8 mouse cellular contexts compared by ENCODE assay signal in the genomic region with DNA sequence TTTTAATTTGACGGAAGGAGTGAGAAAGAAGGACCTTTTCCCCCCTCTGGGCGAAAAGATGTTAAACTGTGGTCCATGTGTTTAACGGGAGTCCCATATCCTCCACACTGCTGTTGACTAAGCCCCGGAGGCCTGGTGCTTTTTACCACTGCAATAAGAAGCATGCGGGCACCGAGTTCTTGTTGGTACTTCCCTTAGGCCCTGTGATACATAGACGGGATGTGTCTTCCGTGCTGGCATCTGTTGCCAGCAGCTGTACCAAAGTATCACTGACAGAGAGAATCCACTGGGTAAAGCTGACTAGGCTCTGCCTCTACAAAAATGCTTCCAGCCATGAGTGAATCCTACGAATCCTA.
DNase-seq lines count a peak whose midpoint lies in the region; ATAC-seq and TF ChIP-seq lines count a peak whose summit lies in the region.

No protein-coding gene starts in this region.

- intact Hi-C loops in heart, postnatal 14 days (cut with DNase I) = no loop called here
- intact Hi-C loops in left cerebral cortex, adult 2 months (cut with DNase I) = no loop called here

- no peak for DNase-seq in heart, postnatal 14 days
- no peak for DNase-seq in neural tube, embryonic 11.5 days (ENCODE audit: low spot score)
- no peak for DNase-seq in neural tube, embryonic 10.5 days (ENCODE audit: extremely low spot score, low spot score)
- peak; percentile 54 for DNase-seq in limb, embryonic 10.5 days (ENCODE audit: low spot score)
- DNase-seq in left cerebral cortex, adult 2 months (ENCODE audit: extremely low spot score in 1 of 2, low spot score in 2 of 2) = no peak

- H3K4me3 ChIP-seq in heart, embryonic 12.5 days = no peak overlapping the region
- no peak overlapping the region for H3K4me3 ChIP-seq in neural tube, embryonic 11.5 days (ENCODE audit: low read depth, low read length)
- no peak overlapping the region for H3K4me3 ChIP-seq in limb, embryonic 10.5 days
- H3K4me3 ChIP-seq in stomach, embryonic 14.5 days (ENCODE audit: low read depth, low read length) = no peak overlapping the region
- no peak overlapping the region for H3K4me3 ChIP-seq in left cerebral cortex, adult 2 months

- no peak overlapping the region for H3K9ac ChIP-seq in heart, embryonic 12.5 days
- H3K9ac ChIP-seq in neural tube, embryonic 11.5 days (ENCODE audit: low read length) = no peak overlapping the region
- no peak overlapping the region for H3K9ac ChIP-seq in stomach, embryonic 14.5 days (replicated peaks; ENCODE audit: low read depth, low read length)

- H3K9me3 ChIP-seq in heart, embryonic 12.5 days (replicated peaks) = no peaks in the 10 kb centered on the region; the same call in none of the 2 replicates
- H3K9me3 ChIP-seq in neural tube, embryonic 11.5 days (ENCODE audit: control insufficient read depth, low read length) = no peaks in the 10 kb centered on the region
- H3K9me3 ChIP-seq in limb, embryonic 10.5 days (replicated peaks) = no peaks in the 10 kb centered on the region
- H3K9me3 ChIP-seq in stomach, embryonic 14.5 days (ENCODE audit: control insufficient read depth, low read depth, low read length) = no peaks in the 10 kb centered on the region

- WGBS in heart, embryonic 12.5 days = 69% methylated on average over 9 of the region's 9 CpGs
- WGBS in neural tube, embryonic 11.5 days = 20% methylated on average over 9 of the region's 9 CpGs
- WGBS in limb, embryonic 10.5 days = 44% methylated on average over 9 of the region's 9 CpGs
- 48% methylated on average over 9 of the region's 9 CpGs for WGBS in stomach, embryonic 14.5 days

- TF ChIP-seq CTCF in left cerebral cortex, adult 2 months (IDR thresholded peaks at IDR 0.05) = no peak

- ATAC-seq in heart, embryonic 12.5 days (ENCODE audit: insufficient number of reproducible peaks, low FRiP score) = no peak
- ATAC-seq in neural tube, embryonic 11.5 days (ENCODE audit: insufficient read depth, low FRiP score, low TSS enrichment) = peak; percentile 73
- ATAC-seq in stomach, embryonic 14.5 days (ENCODE audit: insufficient number of reproducible peaks, insufficient read depth, low FRiP score, low read depth) = no peak
- ATAC-seq in activated CD4-positive, CD25-positive, alpha-beta regulatory T cell, adult 4 months = no peak

- peak overlapping the region; percentile 13; the same call in 1 of the 2 replicates for H3K27ac ChIP-seq in heart, embryonic 12.5 days (ENCODE audit: poor library complexity, severe bottlenecking)
- peak overlapping the region; percentile 77 for H3K27ac ChIP-seq in neural tube, embryonic 11.5 days (ENCODE audit: low read depth, low read length)
- H3K27ac ChIP-seq in limb, embryonic 10.5 days = peak overlapping the region; percentile 91
- peak overlapping the region; percentile 86 for H3K27ac ChIP-seq in stomach, embryonic 14.5 days (ENCODE audit: low read length)
- H3K27ac ChIP-seq in left cerebral cortex, adult 2 months = no peak overlapping the region

- no peaks in the 10 kb centered on the region for H3K36me3 ChIP-seq in heart, embryonic 12.5 days
- H3K36me3 ChIP-seq in neural tube, embryonic 11.5 days (ENCODE audit: control insufficient read depth, insufficient read depth, low read length) = no peaks in the 10 kb centered on the region
- no peaks in the 10 kb centered on the region for H3K36me3 ChIP-seq in limb, embryonic 10.5 days
- H3K36me3 ChIP-seq in stomach, embryonic 14.5 days (ENCODE audit: control insufficient read depth, insufficient read depth, low read length) = no peaks in the 10 kb centered on the region

- H3K4me2 ChIP-seq in heart, embryonic 12.5 days = no peak overlapping the region
- H3K4me2 ChIP-seq in neural tube, embryonic 11.5 days (ENCODE audit: low read depth) = no peak overlapping the region
- H3K4me2 ChIP-seq in stomach, embryonic 14.5 days (replicated peaks; ENCODE audit: low read depth, low read length) = no peak overlapping the region

- H3K4me1 ChIP-seq in heart, embryonic 12.5 days (replicated peaks) = peaks cover 25% of the 10 kb centered on the region
- H3K4me1 ChIP-seq in neural tube, embryonic 11.5 days (ENCODE audit: control insufficient read depth, insufficient read depth, low read length) = peaks cover 37% of the 10 kb centered on the region
- peaks cover 43% of the 10 kb centered on the region for H3K4me1 ChIP-seq in limb, embryonic 10.5 days
- peaks cover 27% of the 10 kb centered on the region for H3K4me1 ChIP-seq in stomach, embryonic 14.5 days (ENCODE audit: control insufficient read depth, insufficient read depth, low read length)

- no peaks in the 10 kb centered on the region for H3K27me3 ChIP-seq in heart, embryonic 12.5 days (replicated peaks)
- no peaks in the 10 kb centered on the region for H3K27me3 ChIP-seq in neural tube, embryonic 11.5 days (ENCODE audit: control insufficient read depth, insufficient read depth, low read length)
- no peaks in the 10 kb centered on the region for H3K27me3 ChIP-seq in limb, embryonic 10.5 days (ENCODE audit: low read depth, poor library complexity, severe bottlenecking)
- H3K27me3 ChIP-seq in stomach, embryonic 14.5 days (ENCODE audit: control insufficient read depth, insufficient read depth, low read length) = no peaks in the 10 kb centered on the region
